Mouse (Mus musculus) retina, postnatal 1 day (tissue): Measurements from ENCODE around the gene Robo1.
A peak's percentile ranks its signal among the peaks of the same experiment; 100 is the strongest.

Source experiments
- DNase-seq: peaks from one replicate; pipeline ENCODE4 v3.0.0-alpha.2; 2012

Gene Robo1

DNA sequence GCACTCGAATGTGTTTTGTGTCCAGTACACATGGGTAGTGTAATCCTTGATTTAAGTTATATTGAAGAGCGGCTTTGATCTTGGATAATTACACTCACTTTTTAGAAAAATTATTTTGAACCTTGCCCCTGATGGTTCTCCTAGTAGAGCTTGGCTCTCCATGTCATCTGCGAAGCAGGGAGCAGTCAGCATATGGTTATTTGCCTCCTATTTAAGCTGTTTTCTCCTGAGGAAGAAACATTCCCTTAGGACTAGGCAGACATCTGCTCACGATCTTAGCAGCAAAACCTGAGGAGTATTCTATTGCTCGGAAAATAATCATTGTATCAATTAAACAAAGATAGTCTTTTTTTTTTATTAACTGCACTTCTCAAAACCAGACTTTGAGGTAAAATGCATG is 439.6 kb downstream of the Robo1 start:
- no peak for DNase-seq

DNA sequence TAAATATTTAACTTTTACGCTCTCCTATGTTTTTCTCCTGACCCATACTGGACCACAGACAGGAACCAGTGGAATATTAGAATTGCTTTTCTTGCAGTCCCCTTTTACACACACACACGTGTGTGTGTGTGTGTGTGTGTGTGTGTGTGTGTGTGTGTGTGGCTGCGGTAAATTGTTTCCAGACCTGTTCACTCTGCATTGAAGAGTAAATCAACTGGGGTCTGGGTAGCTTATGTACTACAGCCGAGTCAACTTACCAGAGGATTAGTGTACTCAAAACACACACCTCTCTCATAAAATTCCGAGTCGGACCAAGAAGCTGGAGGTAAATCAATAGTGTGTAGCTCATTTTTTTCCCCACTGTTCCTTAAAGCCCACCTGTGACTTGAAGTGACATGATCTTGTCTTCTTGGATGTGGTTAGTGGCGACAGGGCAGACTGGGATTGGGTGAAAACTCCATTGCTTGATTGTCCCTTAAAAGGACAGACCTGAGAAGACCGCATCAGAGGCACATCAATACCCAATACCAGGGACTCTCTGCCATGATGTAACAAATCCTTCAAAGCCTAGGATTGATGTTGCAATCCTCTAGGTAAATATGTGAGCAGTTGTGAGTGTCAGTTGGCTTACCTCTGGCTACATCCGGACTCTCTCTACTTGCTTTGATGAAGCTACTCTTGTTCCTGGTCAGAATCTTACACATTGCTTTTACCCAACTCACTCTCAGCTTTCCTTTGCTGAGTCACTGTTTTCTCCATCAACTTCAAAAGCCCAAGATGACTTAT is 457.2 kb downstream of the Robo1 start:
- DNase-seq, result no peak

- no peak for DNase-seq
These were observed 461.2 kb downstream of the Robo1 start for GRCm38 (mm10) chr16:72769214-72769834.

- DNase-seq, result peak; percentile 38
These were observed 464.2 kb downstream of the Robo1 start for GRCm38 (mm10) chr16:72772348-72772747.

DNA sequence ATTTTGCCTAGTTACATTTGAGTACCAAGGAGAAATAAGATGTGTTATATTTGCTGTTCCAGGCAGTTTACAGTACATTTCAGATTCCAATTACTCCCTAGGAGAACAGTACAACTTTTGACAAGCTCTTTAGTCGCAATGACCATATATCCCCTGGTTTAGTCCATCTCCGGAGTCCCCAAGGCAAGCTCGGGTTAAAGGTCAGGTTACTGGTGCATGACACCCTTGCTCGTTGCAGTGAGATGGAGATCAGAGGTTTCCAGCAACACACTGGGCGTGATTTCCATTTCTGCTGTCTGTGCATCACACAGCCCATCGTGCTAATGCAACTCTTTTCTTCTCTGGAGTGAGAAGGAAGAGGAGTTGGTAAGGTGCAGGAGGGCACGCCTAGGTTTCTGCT is 464.9 kb downstream of the Robo1 start:
- DNase-seq, result no peak

DNA sequence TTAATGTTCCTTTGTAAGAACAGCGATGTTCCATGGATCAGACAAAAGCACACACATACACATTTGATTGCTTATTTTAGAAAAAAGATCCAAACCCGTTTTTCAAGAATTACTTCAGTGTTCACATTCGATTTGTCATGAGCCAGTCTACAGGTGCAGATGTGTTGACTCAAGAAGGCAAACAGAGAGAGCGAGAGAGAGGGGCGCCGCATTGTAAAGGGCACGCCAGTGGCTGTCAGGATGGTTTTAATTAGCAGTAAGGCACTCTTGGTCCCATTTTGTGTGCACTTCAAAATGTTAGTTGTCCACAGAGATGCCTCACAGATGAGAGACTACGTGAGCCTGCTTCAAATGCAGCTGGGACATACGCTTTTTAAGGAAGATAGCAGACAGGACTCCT is 470.4 kb downstream of the Robo1 start:
- DNase-seq, result no peak

DNA sequence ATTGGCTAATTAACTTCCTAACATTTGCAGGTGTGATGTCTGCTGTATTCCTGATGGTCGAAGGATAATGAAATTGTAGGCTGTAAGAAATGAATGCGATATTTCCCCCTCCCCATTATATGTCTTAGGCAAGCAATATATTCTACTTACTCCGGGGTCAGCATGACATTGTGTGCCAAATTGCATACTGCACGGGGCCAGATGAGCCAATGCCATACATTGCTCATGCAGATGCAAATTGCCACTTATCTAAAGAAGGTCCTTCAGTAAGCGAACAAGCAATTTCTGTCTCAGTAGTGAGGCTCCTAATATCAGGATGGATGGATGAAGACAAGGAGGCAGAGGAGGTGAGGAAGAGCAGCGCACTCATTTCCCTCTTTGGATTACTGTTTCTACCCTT is 474.1 kb downstream of the Robo1 start:
- DNase-seq, result no peak

DNA sequence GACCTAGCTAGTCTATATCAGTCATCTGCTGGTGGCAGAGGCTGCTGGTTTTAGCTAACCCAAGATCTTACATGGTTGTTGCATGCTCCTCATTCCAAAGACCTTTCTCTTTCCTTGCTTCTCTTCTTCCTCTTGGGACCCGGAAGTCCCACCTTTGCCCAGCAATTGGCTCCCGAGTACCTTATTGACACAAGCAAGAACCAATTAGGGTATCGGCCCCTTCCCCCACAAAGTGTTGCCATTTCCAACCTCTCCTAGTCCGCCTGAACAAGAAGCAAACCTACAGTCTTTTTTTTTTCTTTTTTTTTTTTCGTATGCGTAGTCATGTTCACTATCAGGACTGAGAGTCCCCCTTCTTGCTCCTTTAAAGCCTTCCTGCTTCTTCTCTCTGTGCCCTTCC is 478.0 kb downstream of the Robo1 start:
- DNase-seq, result no peak

- peak; percentile 76 for DNase-seq
These were observed 478.5 kb downstream of the Robo1 start for GRCm38 (mm10) chr16:72786636-72787035.

GRCm38 (mm10) chr16:72788017-72788416 is 479.9 kb downstream of the Robo1 start:
- no peak for DNase-seq

DNA sequence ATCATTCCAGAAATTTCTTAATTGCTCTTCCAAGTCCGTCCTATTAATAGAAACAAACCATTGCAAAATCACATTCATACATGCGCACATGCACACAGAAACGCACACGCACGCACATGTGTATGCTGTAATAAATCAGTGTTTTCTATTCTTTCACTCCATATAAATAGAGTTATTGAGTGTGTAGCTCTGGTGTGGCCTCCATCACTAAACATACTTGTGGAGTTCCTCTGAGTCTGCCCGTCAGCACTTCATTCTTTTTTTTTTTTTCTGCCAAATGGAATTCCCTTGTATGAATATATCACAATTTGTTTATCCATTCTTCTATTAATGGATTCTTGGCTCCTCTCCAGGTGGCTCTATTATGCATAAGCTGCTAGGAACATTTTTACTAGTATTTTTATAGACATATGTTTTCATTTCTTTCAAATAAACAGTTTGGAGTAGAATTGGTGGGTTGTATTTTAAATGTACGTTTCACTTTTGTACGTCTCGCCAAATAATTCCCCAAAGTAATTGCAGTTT is 483.1 kb downstream of the Robo1 start:
- DNase-seq, result no peak

DNA sequence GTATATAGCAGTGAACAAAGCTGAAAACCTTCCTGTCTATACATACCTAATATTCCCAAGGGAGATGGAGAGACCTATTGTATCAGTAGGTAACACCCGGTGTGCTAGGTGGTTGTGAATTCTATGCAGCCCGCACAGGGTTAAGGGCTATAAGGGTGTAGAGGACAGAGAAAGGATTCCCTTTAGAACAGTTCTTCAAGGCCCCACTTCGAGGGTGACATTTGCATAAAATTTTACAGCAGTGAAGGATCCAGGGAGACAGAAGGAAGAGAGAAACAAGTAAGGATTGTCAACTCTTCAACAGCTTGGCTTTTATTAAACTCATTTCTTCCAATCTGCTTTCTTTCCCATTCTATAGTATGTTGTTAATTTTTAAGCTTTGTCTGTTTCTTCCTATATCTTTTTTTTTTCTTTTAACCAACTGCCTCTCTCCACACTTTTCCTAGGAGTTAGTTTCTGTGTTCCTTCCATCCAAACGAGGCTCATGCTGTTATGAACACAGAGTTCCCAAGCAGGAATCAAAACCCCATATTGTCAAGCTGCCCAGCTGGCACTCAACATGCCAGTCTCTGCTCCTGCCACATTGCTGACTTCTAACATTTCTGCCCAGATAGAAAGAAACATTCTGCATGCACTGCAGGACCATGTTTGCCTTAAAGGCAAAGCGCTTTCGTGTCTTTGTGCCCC is 486.7 kb downstream of the Robo1 start:
- DNase-seq, result no peak

- DNase-seq, result no peak
These were observed 487.2 kb downstream of the Robo1 start for GRCm38 (mm10) chr16:72795379-72795712.

DNA sequence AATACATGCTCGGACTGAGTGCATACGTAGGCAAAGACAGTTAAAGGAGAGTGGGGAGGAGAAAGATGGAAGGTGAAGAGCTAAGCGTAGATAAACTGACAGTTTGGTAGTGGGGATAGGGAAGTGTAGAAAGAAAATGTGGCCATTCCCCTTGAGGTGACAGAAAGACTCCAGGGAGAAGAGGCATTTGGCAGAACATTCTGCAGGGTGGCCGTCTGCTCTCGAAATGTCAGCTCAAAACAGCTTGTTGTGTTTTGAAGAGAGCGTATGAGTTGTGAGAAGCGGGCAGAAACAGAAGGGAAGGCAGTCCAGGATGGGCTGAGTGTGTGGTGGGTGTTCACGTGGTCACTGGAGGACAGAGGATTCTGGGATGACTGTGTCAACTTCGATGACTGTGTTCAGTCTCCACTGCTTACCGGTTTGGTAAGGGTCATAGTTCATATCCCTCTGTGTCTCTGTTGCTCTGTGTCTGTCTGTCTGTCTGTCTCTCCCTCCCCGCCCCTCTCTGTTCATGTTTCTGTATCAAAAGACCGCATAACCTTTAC is 490.4 kb downstream of the Robo1 start:
- no peak for DNase-seq

- no peak for DNase-seq
These were observed 492.1 kb downstream of the Robo1 start for GRCm38 (mm10) chr16:72800121-72800749.

DNA sequence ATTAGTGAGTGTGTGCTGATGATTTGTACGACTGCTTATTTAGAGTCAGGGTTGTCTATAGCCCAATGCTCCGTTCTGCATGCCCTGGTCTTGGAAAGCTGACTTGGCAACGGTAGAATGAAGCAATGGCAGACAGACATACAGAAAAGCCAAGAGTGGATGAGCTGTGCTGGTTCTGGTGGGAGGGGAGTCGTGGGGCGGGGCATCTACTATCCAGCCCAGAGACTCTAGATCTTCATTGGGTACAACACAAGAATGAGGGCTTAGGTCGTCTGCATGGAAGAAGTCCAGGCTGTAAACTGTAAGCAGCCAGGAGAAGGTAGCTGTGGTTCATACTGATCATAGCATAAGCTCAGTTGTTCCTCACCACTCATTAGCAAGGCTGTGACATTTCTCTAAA is 492.7 kb downstream of the Robo1 start:
- DNase-seq, result no peak

DNA sequence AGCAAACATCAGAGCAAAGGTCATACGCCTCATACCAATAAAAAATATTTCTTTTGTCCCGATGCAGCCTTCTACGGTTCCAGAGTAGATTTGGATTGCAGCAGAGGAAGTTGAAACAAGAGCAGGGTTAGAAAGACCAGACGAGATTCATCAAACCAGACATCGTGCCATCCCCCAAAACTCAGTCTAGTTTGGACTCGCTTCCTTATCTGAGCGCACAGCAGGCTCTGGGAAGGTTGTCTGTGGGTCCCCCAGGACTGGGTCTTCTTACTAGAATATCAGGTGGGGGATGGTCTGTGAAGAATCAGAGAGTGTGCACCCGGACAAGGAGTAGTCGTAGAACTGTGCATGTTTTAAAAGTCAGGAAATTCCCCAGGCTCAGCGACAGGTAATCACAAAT is 500.2 kb downstream of the Robo1 start:
- no peak for DNase-seq

- DNase-seq, result no peak
These were observed 502.8 kb downstream of the Robo1 start for GRCm38 (mm10) chr16:72810942-72811341.

DNA sequence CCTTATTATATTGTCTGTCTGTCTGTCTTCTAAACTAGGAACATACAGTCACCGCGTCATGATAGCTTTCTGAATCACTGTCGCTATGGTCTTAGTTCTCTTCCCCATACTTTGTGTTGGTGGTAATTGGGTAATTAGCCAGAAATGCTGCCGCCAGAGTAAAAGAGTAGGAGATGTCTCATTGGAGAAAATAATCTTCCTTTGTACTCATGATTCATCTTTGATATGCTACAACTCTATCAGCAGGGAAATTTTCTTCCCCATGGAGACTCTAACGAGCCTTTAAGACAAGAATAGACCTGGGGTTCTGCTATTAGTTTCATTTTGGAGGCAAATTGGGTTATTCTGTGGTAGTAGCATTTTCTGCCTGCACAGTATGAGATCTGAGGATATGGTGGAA is 503.4 kb downstream of the Robo1 start:
- DNase-seq, result peak; percentile 34

DNA sequence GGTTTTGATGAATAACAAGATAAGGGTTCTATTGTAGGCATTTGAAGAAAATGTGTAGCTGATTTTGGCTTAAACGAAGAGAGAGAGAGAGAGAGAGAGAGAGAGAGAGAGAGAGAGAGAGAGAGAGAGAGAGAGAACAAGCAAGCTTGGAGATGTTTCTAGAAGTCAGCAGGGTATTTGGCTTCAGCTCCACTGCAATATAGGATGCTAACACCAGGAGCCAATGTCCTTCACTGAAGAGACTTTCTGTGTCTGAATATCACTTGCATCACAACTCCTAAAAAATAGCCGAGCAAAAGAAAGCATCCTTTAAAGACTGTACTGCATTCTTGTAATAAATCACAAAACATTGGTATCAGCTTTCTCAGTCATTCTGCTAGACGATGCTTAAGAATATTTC is 503.8 kb downstream of the Robo1 start:
- DNase-seq, result no peak

- DNase-seq, result no peak
These were observed 520.3 kb downstream of the Robo1 start for GRCm38 (mm10) chr16:72828381-72828780.

GRCm38 (mm10) chr16:72829530-72829929 is 521.4 kb downstream of the Robo1 start:
- no peak for DNase-seq

DNA sequence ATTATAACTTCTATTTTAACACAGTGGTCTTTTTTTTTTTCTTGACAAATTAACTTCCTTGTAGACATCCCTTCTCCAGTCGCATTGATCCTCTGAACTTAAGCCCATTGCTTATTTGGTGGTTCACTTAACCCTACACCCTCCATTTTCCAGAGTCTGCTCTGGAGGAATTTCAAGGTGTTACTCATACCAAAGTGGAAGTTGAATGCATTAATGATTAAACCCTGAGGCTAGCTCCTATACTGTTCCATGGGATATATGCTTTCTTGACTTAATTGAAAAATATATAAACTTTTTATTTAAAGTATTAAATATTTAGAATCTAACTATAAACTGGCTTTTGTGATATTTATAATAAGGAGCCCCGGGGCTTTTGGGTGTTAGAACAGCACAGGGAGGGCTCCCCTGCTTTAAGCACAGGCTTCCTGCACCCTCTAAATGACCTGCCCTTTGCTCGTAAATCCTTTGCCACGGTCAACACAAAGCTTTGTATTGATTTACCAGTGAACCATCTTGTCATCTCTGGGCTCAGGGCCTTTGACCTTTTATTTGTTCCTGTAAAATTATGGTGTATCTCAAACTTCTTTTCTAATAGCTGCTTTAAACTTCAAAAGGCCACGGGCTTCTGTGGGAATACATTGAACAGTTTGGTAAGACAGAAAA is 522.4 kb downstream of the Robo1 start:
- DNase-seq, result no peak
